Mouse (Mus musculus) WW6 (cell line): ENCODE measurements around the gene Mta1.
A peak's percentile ranks its signal among the peaks of the same experiment; 100 is the strongest.

Experiments
- DNase-seq: peaks from one replicate; pipeline ENCODE4 v3.0.0-alpha.2; 2013; ENCODE audit warnings: low read depth, low spot score

Gene Mta1

DNA sequence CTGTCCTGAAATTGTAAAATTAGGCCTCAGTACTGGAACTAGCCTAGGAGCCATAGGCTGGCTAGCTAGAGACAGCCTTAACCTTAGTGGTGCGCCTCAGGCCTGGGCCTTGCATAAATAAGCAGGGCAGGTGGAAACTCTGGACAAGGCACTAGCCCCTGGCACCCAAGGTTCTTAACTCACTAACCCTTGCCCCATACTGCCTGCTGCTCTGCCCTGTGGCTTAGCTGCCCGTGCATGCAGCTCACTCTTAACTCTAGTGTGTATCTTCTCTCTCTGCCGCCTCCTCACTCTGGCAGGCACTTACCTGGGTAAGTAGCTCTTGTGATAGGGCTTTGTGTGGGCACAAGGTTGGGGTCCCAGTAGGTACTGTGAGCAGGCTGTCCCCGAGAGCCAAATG lies 36.4 kb downstream of the Mta1 start:
- no peak for DNase-seq

DNA sequence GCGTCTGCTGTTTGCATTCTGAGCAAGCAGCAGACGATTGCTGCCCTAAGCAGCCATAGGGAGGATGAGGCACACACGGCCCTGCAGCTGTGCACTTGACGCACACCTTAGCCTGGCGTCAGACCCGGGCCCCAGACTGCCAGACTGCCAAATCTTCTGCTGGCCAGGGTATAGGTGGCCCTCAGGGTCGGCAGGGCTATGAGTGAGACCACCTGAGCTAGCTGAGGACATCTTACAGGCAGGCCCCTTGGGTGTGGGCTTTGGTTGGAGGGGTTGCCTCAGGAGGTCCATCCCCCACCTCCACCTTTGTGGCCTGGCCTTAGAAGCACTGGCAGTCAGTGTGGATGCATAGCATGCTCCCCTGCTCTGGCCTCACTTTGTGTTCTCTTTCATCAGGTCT lies 37.3 kb downstream of the Mta1 start:
- DNase-seq, result no peak

DNA sequence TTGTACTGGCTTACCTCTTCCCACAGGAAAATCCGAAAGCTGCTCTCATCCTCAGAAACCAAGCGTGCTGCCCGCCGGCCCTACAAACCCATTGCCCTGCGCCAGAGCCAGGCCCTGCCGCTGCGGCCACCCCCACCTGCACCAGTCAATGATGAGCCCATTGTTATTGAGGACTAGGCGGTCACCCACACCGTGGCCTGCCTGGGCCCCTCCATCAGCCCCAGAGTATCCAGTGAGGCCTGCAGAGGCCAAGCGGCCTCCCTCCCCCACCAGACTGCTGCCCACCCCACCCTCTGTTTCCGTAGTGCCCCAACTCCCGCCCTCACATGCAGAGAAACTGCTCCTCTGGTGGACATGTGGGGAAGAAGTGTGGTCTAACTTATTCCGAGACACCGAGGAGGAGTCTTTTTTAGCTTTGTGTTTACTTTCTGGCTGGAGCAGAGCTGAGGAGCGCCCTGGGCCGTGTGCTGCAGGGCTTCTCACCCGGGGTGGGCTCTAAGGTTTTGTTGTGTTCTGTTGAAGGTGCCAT lies 38.5 kb downstream of the Mta1 start:
- no peak for DNase-seq

DNA sequence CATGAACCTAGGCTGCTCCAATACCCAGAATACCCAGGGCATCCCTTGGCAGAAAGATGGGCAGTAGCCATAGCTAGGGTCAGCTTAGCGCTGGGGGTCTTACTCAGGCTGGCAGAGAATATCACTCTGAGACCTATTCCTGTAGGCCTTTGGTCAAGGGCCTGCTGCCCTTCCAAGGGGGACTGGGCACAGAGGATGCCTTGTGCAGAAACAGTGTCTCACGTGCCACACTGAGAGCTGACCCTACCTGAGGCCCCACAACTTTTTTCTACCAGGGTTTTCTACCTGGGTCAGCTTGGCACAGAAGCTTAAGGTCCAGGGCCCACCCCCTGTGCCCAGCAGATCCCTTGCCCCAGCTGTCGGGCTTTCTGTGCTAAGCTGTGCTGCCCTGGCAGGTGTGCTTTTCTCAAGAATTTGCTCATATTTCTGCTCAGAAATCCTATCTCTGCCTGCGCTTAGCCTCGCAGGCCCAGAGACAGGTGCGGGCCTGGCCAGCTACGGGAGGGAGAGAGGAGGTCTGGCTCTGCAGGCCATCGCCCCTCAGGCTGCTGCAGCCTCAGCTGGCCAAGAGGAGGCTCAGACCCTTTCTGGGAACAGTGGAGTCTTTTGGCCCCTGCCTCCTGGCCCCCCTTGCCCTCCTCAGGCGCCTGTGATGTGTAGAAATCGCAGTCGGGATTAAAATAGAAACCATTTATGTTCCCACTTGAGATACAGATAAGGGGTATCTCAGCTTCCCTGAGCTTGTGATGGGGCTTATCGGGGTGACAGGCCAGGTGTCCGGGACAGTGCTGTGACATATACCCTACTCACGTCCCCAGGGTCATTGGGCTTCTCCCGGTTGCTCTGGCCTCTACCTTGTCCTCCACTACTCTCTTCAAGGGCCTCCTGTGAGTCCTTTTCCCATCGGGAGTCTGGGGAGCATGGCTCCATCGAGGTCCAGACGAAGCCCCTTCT lies 39.5 kb downstream of the Mta1 start:
- no peak for DNase-seq

DNA sequence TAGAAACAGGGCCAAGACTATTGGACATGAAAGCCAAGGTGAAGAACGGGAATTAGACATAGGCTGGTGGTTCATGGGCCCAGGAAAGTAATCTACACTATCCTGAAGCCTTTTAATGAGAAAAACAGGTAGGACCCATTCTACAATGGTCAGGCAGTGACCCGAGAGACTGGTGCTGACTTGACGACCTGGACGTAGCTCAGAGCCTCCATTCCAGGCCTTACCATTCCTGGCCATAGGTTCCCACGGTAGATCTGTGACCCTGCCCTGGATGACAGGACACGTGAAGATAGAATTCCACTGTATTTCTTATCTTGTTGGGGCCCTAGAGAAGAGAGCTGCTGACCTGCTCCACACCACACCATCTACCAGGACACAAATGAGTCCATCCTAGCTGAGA lies 40.2 kb downstream of the Mta1 start:
- DNase-seq, result no peak

DNA sequence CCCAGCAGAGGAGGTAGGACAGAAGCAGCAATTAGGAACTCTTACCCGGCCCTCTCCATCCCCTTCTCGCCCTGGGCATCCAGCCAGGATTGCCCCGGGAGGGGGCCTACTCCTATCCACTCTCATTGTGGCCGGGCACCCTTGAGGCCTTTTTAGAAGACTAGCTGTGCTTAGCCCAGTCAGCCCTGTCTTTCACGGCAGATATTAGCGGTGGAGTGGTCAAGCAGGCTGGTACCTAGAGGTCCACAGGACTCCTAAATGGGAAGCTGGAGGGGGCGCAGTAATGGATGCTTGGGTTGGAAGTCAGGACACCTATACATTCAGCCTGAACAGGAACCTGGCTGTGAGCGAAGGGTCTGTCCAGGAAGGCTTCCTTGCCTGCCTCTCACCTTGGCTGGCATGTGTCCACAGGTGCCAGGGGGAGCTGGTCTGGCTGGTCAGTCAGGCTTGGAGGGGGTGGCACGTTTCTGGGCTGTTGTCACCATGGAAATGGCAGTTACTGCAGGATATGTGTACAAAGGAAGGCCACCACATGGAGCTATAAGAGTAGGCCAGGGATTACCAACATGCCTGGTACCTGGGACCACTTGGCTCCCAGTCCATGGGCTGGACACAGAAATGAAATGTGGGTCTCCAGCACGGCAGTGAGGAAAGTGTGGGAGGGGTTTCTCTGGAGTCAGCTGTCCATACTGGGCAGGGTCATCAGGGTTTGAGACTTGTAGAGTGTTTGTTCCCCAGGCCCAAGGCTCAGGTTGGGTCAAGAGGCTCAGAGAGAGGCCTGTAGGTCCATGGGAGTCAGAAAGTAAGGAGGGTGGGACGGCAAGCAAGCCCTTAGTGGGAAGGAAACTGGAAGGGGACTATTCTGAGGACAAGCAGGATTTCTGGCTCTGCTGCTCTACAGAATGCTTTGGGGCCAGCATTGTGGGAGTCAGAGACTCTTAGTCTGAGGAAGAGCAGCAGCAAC lies 41.1 kb downstream of the Mta1 start:
- no peak for DNase-seq

DNA sequence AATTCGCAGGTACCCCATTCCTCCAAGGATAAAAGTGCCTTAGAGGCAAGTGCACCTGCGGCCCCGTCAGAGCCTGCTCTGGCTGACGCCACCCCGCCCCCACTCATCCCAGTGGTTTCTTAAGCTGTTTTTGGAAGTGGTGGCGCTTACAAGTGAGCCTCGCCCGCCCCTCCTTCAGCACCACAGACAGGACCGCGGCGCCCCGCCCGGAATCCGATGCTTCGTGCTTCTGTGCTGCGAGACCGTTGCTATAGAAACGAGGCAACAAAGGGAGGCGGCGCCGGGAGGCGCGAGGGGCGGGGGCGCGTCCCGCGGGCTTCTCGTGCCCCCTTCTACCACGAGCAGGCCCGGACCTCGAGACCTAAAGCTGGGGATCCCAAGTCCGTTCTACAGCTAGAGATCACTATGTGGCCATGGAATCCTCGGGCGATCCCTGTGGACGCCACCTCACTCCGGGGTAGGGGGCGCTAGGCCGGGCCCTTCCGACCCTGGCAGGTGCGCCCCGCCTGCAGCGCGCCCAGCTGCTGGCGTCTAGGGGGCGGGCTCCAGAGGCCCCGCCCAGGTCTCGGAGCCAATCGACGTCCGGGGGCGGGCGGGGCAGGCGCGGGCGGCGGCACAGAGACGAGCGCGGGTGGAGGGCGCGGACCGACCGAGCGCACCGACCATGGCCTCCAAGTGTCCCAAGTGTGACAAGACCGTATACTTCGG lies 42.0 kb downstream of the Mta1 start, which contains the start of gene Crip2:
Crip2 (plus strand) TSS at position 329 of the 708 bp plus-strand sequence.
- DNase-seq, result peak; percentile 83

DNA sequence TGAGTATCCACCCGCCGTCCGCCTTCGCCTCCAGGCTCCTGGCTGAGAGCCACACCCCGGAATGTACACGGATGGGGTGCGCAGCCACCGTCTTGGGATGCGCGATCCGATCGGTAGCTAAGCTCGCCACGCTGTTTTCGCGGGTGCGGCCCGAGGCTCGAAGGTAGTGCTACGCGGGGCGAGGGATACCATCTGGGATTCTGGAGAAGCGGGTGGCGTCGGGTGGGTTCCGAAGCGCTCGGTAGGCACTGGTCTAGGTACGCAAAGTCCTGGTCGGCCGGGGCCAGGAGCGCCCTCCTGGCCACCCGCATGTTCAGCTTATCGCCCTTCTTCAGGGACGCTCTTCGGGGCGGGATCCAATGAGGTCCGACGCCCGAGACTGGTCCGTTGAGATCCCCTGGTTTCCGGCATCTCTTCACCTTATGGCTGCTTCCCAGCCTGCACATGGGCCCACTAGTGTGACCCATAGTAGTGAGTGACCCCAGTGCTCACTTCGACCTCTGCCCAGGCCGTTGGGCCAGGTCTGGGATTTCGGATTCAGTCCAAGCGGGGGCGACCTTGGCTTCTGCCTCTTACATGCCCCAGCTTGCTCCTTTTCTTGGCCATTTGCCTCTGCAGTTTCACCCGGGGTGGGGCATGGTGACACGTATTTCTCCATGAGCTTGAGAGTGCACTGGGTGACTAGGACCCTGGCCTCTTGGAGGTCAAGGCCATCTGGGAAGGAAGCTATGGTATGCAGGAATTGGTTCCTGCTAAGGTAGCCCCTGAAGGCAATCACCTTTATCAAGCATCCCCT lies 42.7 kb downstream of the Mta1 start:
- no peak for DNase-seq

DNA sequence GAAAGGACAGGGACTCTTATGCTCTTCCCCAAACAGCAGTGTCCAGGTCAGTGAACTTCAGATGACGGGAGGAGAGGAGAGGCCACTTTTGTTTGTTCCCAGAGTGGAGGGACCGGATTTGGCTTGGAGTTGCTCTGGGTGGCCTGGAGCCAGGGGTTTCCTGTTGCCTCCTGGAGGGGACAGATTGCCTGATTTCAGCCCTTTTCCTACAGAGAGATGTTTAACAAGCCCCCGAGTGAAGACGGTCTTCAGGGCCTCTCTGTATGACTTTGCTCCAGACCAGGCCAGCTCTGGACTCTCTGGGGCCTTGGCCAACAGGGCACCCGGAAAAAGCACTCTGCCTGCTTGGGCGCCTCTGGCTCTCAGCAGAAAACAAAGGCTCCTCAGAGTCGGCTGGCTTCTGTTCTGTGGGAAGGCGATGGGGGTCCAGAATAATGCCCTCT lies 43.5 kb downstream of the Mta1 start:
- DNase-seq, result no peak

DNA sequence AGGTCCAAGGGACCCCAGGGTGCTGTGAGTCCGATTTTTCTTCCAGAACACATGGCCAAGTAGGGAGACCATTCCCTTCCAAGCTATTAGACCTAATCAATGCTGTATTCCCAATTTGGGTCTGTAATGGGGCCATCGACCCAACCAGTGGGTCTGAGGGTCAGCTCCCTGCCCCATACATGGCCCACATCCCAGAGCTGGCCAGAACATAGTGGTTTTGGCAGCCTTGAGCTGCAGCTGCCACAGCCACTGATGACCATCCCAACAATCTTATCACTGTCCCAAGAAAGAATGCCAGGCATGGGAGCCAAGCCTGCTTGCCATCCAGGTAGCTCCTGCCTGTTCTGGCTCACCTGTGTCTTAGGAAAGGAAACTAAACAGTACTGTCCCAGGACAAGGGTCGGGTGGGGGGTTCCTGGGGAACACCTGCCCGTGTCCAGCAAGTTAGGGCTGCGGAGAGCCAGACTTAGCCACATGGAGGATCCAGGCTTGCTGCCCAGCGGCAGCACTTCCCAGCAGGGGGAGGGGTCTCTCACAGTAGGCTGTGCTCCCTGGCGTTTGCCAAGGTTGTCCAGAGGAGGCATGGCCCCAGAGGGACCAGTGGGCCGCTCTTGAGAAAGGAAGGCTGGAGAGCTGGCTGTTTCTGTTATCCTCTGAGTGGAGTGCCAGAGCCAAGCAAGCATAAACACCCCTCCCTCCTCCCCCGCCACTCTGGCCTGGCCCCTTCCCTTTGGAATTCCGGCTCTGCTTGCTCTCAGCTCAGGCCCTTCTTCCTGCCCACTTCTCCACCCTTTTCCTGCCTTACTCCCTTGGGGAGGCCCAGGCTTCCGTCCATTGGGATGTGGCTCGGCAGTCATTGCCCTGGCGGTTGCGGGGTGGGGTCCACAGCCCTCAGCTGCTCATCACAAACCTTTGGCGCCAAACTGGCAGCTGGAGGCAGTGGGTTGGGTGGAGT lies 44.2 kb downstream of the Mta1 start:
- no peak for DNase-seq

DNA sequence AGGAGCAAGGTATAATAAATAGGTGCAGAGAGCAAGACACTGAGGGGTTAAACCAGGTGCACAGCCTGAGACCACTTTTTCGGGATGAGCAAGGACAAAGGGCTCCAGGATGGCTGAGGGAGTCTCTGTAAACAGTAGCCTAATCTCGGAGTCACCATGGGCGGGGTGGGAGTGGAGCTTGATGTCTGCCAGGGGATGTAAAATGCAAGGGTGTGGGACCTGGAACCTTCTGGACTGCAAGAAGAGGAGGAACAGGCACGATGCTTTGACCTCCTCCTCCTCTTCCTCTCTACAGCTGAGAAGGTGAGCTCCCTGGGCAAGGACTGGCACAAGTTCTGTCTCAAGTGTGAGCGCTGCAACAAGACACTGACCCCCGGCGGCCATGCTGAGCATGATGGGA lies 45.1 kb downstream of the Mta1 start:
- no peak for DNase-seq

DNA sequence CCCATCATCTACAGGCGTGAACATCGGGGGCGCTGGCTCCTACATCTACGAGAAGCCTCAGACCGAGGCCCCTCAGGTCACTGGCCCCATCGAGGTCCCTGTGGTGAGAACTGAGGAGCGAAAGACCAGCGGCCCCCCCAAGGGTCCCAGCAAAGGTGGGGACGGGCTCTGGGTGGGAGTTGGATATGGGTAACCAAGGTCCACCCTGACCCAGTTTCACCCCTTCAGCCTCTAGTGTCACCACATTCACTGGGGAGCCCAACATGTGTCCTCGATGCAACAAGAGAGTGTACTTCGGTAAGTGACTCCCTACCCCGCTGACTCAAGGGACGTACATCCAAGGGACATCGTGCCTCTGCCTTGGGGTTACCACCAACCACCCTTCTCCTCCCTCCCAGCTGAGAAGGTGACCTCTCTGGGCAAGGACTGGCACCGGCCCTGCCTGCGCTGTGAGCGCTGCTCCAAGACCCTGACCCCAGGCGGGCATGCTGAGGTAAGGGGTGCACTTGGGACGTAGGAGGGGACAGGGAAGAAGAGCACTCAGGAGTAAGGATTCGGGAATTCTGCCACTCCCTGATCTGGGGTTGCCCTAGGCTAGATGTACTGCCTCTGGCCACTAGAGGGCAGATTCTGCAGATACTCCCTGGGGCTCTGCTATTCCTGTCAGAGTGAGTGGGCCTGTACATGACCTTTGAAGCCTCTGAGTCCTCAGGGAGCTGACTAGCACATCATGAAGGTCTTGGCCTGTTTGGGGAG lies 46.1 kb downstream of the Mta1 start:
- no peak for DNase-seq

DNA sequence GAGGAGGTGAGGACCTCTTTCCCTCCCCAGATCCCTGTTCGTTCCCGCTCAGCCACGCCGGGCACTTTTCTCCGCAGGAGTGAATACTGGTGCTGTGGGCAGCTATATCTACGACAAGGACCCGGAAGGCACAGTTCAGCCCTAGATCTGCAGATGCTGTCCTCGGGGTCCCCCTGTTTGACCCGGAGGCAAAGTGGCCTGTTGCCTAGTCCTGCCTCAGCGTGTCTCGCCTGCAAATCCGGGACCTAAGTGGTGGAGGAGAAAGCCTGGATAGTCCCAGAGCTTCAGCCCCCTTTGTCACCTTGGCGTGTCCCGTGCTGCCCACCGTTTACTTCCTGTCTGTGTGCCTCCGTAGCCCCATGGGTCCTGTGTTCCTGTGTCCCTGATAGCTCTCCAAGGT lies 46.8 kb downstream of the Mta1 start:
- no peak for DNase-seq

DNA sequence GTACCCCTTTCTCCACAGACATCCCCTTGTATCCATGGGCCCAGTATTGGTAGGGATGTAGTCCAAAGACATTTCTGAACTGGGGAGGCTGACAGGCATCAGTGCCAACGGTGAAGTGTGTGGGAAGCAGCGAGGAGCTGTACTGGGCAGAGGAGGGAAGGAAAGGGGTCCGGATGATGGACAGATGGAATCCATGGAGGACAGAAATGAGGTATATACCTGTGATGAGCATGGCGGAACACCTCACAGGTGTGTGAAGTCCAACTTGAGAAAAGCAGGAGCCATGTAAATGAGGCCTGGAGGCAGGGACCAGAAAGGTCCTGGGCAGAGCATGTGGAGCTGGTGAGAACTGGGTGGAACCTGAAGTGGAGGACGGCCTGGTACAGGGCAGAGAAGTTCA lies 47.5 kb downstream of the Mta1 start:
- no peak for DNase-seq

DNA sequence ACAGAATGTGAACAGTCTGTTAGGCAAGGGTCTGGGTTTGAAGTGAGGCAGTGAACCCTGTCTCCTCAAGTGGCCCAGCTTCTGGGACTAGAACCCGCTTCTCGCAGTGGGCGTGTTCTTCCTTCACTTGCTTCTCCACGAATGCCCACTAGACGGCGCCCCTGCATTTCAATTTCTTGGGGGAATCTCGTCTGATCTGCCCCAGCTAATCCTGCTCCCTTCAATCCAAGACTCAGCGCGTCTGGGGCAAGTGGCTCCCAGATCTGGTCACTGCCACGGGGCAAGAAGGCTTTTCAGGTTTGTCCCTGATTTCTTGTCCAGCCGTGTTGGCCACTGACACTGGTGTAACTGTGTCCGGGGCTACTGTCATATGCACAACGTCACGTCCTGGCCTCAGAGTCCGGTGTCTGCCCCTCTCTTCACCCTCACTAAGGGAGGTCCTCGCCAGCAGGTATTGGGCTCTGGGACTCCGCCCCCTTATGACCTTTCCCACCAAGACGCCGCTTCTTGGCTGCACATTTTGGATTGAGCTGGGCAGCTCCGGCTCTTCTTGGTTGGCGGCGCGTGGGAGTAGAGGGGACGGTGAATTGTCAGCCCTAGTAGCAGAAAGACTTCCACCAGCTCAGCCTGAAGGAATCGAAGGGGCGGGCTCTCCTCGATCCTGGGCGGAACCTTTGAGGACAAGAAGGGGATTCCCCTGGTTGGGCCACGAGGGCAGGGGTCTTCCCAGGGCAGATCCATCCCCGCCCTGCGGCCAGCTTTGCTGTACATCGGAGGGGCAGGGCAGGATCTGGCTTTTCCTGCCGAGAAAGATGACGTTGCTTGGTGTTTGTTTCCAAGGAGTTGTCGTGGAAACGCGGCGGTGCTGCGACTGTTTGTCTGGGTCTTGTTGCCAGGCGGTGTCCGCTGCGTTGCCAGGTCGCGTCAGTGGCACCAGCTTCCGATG lies 48.3 kb downstream of the Mta1 start, which contains the start of gene Crip1:
Crip1 (plus strand) TSS at position 205 of the 946 bp plus-strand sequence.
- no peak for DNase-seq

DNA sequence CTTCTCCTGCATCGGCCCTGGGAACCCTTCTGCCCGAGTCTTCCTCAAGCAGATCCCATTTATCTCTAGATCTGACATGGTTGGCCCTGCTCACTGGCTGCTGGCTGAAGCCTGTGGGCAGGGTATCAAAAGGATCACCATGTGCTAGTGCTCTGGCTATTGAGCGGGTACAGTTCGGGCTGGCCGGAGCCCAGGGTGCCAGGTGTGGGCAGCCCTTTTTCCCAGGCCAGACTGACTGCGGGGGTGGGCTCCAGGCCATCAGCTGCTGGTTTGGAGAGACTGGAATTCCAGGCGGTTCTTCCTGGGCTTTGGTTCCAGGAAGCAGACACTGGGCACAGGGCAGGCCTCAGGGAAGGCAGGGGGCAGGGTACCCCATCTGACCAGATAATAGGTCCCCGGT lies 49.4 kb downstream of the Mta1 start:
- DNase-seq, result no peak

DNA sequence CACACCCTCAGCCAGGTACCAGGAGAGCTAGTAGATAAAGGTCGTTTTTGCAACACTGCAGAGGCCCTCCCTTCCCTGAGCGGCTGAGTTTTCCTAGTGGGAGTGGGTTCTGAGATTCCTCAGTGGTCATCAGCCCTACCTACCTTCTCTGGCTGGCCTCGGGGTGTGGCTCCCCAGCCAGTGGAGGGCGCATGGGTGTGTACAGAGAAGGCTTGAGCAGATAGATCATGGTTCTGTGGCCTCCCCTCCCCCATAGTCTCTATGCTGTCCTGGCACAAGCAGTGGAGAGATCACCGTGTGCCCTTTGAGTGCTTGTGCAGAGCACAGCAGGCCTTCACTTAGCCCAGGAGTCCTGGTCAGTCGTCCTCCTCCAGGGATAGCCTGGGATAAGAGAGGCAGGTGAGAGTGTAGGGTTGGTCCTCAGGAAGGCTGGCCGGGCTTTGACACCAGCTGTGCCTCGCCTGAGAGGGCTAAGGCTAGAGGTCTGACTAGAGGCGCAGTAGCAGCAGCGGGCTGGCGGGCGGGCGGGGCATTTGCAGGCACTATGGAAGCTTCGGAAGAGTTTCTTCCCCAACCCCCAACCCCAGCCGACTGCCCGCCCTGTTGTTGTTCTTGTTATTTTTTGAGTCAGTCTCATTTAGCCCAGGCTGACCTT lies 50.4 kb downstream of the Mta1 start:
- DNase-seq, result no peak
